Mouse (Mus musculus) limb, embryonic 10.5 days (tissue): ENCODE measurements around the gene Mlycd. TPM values are rescaled to one million over a fixed set of nuclear protein-coding genes. Genes with fewer than 3 reads are reported as not detected.

ENCODE experiments used
- DNase-seq: peaks from one replicate; pipeline ENCODE4 v3.0.0-alpha.2; 2017; ENCODE audit warnings: low spot score
- H3K27ac ChIP-seq: fragments of 300-500 bp; sonication (generic); 2 replicates; pipeline ENCODE4 v1.5.1; 2016; ENCODE audit warnings: mild to moderate bottlenecking
- H3K27me3 ChIP-seq: fragments of 300-500 bp; sonication (generic); 2 replicates; pipeline ENCODE4 v1.6.1; 2016; ENCODE audit warnings: low read depth, mild to moderate bottlenecking; ENCODE audit not compliant: poor library complexity, severe bottlenecking
- H3K36me3 ChIP-seq: fragments of 300-500 bp; sonication (generic); 2 replicates; pipeline ENCODE4 v1.6.1; 2016; ENCODE audit warnings: mild to moderate bottlenecking, moderate library complexity
- H3K4me1 ChIP-seq: fragments of 300-500 bp; sonication (generic); 2 replicates; pipeline ENCODE4 v1.6.1; 2016
- H3K4me3 ChIP-seq: fragments of 300-500 bp; sonication (generic); 2 replicates; pipeline ENCODE4 v1.5.1; 2016; ENCODE audit warnings: mild to moderate bottlenecking, moderate library complexity
- H3K9me3 ChIP-seq: fragments of 300-500 bp; sonication (generic); replicated peaks from 2 replicates; pipeline ENCODE4 v1.6.1; 2016; ENCODE audit warnings: mild to moderate bottlenecking
- WGBS: fragments of 180-500 bp; shearing (Covaris S2); methylation state at CpG from one replicate; pipeline ENCODE4 v1.1.7; 2016; 5-methylcytosine and 5-hydroxymethylcytosine counted together
- polyA plus RNA-seq: library from polyadenylated mRNA; unstranded; fragments of >200 nt; fragmentation: Nextera tagmentation; extraction: Ambion mirVana; gene quantifications from 2 replicates; pipeline ENCODE4 v1.2.1, GENCODE M21; 2016

The Mlycd gene
- polyA plus RNA-seq, 1 experiment from 2014 or later, result 6.7 TPM

GRCm38 (mm10) chr8:119438876-119439275, 44.2 kb downstream of the Mlycd start:
- H3K4me3 ChIP-seq, result no peak overlapping the region
- H3K9me3 ChIP-seq, result no peaks in the 10 kb centered on the region
- no peak for DNase-seq
- no peaks in the 10 kb centered on the region for H3K36me3 ChIP-seq
- no peak overlapping the region for H3K27ac ChIP-seq
- H3K27me3 ChIP-seq, result peaks cover 33% of the 10 kb centered on the region
- peaks cover 36% of the 10 kb centered on the region for H3K4me1 ChIP-seq
- 80% methylated on average over 6 of the region's 6 CpGs for WGBS

- H3K9me3 ChIP-seq, result no peaks in the 10 kb centered on the region
- peaks cover 36% of the 10 kb centered on the region for H3K4me1 ChIP-seq
- H3K27ac ChIP-seq, result no peak overlapping the region
- no peak overlapping the region for H3K4me3 ChIP-seq
- H3K36me3 ChIP-seq, result no peaks in the 10 kb centered on the region
- H3K27me3 ChIP-seq, result peaks cover 33% of the 10 kb centered on the region
- 98% methylated on average over 2 of the region's 2 CpGs for WGBS
- DNase-seq, result no peak
These were observed 44.7 kb downstream of the Mlycd start for GRCm38 (mm10) chr8:119439424-119439823.

- DNase-seq, result no peak
- WGBS, result 60% methylated on average over 7 of the region's 7 CpGs
- Histone ChIP-seq H3K27me3 (peaks cover 33% of the 10 kb centered on the region), H3K27ac (no peak overlapping the region), H3K36me3 (no peaks in the 10 kb centered on the region), H3K4me1 (peaks cover 36% of the 10 kb centered on the region), H3K4me3 (0 out of 2 replicates have a peak overlapping the region, but pooled peaks have one; percentile 28), H3K9me3 (no peaks in the 10 kb centered on the region)
These were observed 45.2 kb downstream of the Mlycd start for GRCm38 (mm10) chr8:119439893-119440249.

GRCm38 (mm10) chr8:119440250-119440951, 45.7 kb downstream of the Mlycd start:
- Histone ChIP-seq H3K27ac (0 out of 2 replicates have a peak overlapping the region, but pooled peaks have one; percentile 26), H3K36me3 (no peaks in the 10 kb centered on the region), H3K4me3 (peak overlapping the region; percentile 28; the same call in 1 of the 2 replicates), H3K9me3 (no peaks in the 10 kb centered on the region), H3K27me3 (peaks cover 36% of the 10 kb centered on the region), H3K4me1 (peaks cover 36% of the 10 kb centered on the region)
- WGBS, result 11% methylated on average over 16 of the region's 16 CpGs
- peak; percentile 82 for DNase-seq

GRCm38 (mm10) chr8:119440952-119441270, 46.2 kb downstream of the Mlycd start:
- DNase-seq, result no peak
- H3K36me3 ChIP-seq, result no peaks in the 10 kb centered on the region
- no peak overlapping the region for H3K27ac ChIP-seq
- H3K27me3 ChIP-seq, result peaks cover 41% of the 10 kb centered on the region
- no peaks in the 10 kb centered on the region for H3K9me3 ChIP-seq
- no peak overlapping the region for H3K4me3 ChIP-seq
- WGBS, result 71% methylated on average over 1 of the region's 1 CpGs
- peaks cover 39% of the 10 kb centered on the region for H3K4me1 ChIP-seq

- H3K4me1 ChIP-seq, result peaks cover 39% of the 10 kb centered on the region
- H3K27me3 ChIP-seq, result peaks cover 42% of the 10 kb centered on the region
- 67% methylated on average over 5 of the region's 5 CpGs for WGBS
- no peak overlapping the region for H3K4me3 ChIP-seq
- no peak overlapping the region for H3K27ac ChIP-seq
- no peak for DNase-seq
- H3K36me3 ChIP-seq, result no peaks in the 10 kb centered on the region
- H3K9me3 ChIP-seq, result no peaks in the 10 kb centered on the region
These were observed 47.3 kb downstream of the Mlycd start for GRCm38 (mm10) chr8:119442013-119442412.

GRCm38 (mm10) chr8:119442970-119443369, 48.3 kb downstream of the Mlycd start:
- Histone ChIP-seq H3K36me3 (no peaks in the 10 kb centered on the region), H3K4me1 (peaks cover 39% of the 10 kb centered on the region), H3K4me3 (no peak overlapping the region), H3K9me3 (no peaks in the 10 kb centered on the region), H3K27me3 (peaks cover 51% of the 10 kb centered on the region), H3K27ac (no peak overlapping the region)
- DNase-seq, result no peak
- WGBS, result 94% methylated on average over 8 of the region's 8 CpGs

- WGBS, result 2% methylated on average over 49 of the region's 52 CpGs
- no peaks in the 10 kb centered on the region for H3K36me3 ChIP-seq
- H3K4me1 ChIP-seq, result peaks cover 21% of the 10 kb centered on the region
- peak within 1 kb of the TSS; percentile 92 for H3K27ac ChIP-seq
- peak within 1 kb of the TSS; percentile 80 for H3K4me3 ChIP-seq
- peak; percentile 96 for DNase-seq
- no peaks in the 10 kb centered on the region for H3K9me3 ChIP-seq
- peaks cover 62% of the 10 kb centered on the region for H3K27me3 ChIP-seq
These were observed 51.7 kb downstream of the Mlycd start, which contains the start of gene Necab2 for GRCm38 (mm10) chr8:119446211-119446989. Gene Necab2, plus strand, starts transcription at chr8:119446719.

- H3K9me3 ChIP-seq, result no peaks in the 10 kb centered on the region
- H3K27me3 ChIP-seq, result peaks cover 54% of the 10 kb centered on the region
- WGBS, result under 1% methylated on average over 35 of the region's 80 CpGs
- no peaks in the 10 kb centered on the region for H3K36me3 ChIP-seq
- peak overlapping the region; percentile 80 for H3K4me3 ChIP-seq
- H3K4me1 ChIP-seq, result peaks cover 20% of the 10 kb centered on the region
- peak overlapping the region; percentile 92 for H3K27ac ChIP-seq
- peak; percentile 61 for DNase-seq
These were observed 52.5 kb downstream of the Mlycd start for GRCm38 (mm10) chr8:119446990-119447780.

- no peak for DNase-seq
- Histone ChIP-seq H3K27ac (0 out of 2 replicates have a peak overlapping the region, but pooled peaks have one; percentile 92), H3K4me1 (peaks cover 20% of the 10 kb centered on the region), H3K9me3 (no peaks in the 10 kb centered on the region), H3K4me3 (peak overlapping the region; percentile 80), H3K27me3 (peaks cover 49% of the 10 kb centered on the region), H3K36me3 (no peaks in the 10 kb centered on the region)
- WGBS, result 4% methylated on average over 17 of the region's 17 CpGs
These were observed 53.1 kb downstream of the Mlycd start for GRCm38 (mm10) chr8:119447781-119448170.

GRCm38 (mm10) chr8:119449627-119450026, 54.9 kb downstream of the Mlycd start:
- Histone ChIP-seq H3K4me3 (no peak overlapping the region), H3K9me3 (no peaks in the 10 kb centered on the region), H3K27ac (no peak overlapping the region), H3K4me1 (peaks cover 20% of the 10 kb centered on the region), H3K36me3 (no peaks in the 10 kb centered on the region), H3K27me3 (peaks cover 44% of the 10 kb centered on the region)
- WGBS, result 85% methylated on average over 12 of the region's 12 CpGs
- DNase-seq, result no peak

GRCm38 (mm10) chr8:119451131-119451530, 56.5 kb downstream of the Mlycd start:
- H3K27me3 ChIP-seq, result peaks cover 36% of the 10 kb centered on the region
- no peak overlapping the region for H3K27ac ChIP-seq
- H3K4me3 ChIP-seq, result no peak overlapping the region
- DNase-seq, result no peak
- H3K36me3 ChIP-seq, result no peaks in the 10 kb centered on the region
- no peaks in the 10 kb centered on the region for H3K9me3 ChIP-seq
- H3K4me1 ChIP-seq, result peaks cover 15% of the 10 kb centered on the region
- WGBS, result 86% methylated on average over 4 of the region's 4 CpGs
